Mouse (Mus musculus) cortical plate, adult 2 months (tissue): ENCODE data around the gene Plscr4.

Source experiments
- CTCF ChIP-seq: fragments of 200-500 bp; IDR thresholded peaks from 2 replicates; pipeline ENCODE4 v1.5.1; 2011; ENCODE audit warnings: mild to moderate bottlenecking, control low read depth, low read length; ENCODE audit not compliant: insufficient read depth; ENCODE audit errors: extremely low read depth
- POLR2A ChIP-seq: fragments of 200-500 bp; IDR thresholded peaks from 2 replicates; pipeline ENCODE4 v1.6.1; 2011; ENCODE audit warnings: mild to moderate bottlenecking, low read length, control low read depth; ENCODE audit not compliant: insufficient read depth; ENCODE audit errors: extremely low read depth

GRCm38 (mm10) chr9:92499710-92500410 is 42.7 kb downstream of the Plscr4 start:
- TF ChIP-seq POLR2A (no peak), CTCF (peak; percentile 84)
